Mouse (Mus musculus): ENCODE results near the gene Prkch. TPM values are rescaled to one million over a fixed set of nuclear protein-coding genes. Genes with fewer than 3 reads are reported as not detected.

Prkch gene
- total RNA-seq, 2 experiments from 2014 or later, result 2.4 to 2.5 TPM

- no peak for ATAC-seq (replicated peaks; ENCODE audit: low FRiP score, poor library complexity, severe bottlenecking)
Measured at GRCm38 (mm10) chr12:73704382-73704781, 119.8 kb downstream of the Prkch start.

GRCm38 (mm10) chr12:73705097-73705690 is 120.6 kb downstream of the Prkch start:
- no peak for ATAC-seq (replicated peaks; ENCODE audit: low FRiP score, poor library complexity, severe bottlenecking)

- ATAC-seq (replicated peaks; ENCODE audit: low FRiP score, poor library complexity, severe bottlenecking), result no peak
Measured at GRCm38 (mm10) chr12:73708498-73708897, 123.9 kb downstream of the Prkch start.

- no peak for ATAC-seq (replicated peaks; ENCODE audit: low FRiP score, poor library complexity, severe bottlenecking)
Measured at GRCm38 (mm10) chr12:73708920-73709319, 124.3 kb downstream of the Prkch start.

- ATAC-seq (replicated peaks; ENCODE audit: low FRiP score, poor library complexity, severe bottlenecking), result no peak
Measured at GRCm38 (mm10) chr12:73710846-73711245, 126.2 kb downstream of the Prkch start.

GRCm38 (mm10) chr12:73712122-73712521 is 127.5 kb downstream of the Prkch start:
- ATAC-seq (replicated peaks; ENCODE audit: low FRiP score, poor library complexity, severe bottlenecking), result no peak

GRCm38 (mm10) chr12:73714589-73714988 is 130.0 kb downstream of the Prkch start:
- no peak for ATAC-seq (replicated peaks; ENCODE audit: low FRiP score, poor library complexity, severe bottlenecking)

GRCm38 (mm10) chr12:73715331-73715730 is 130.7 kb downstream of the Prkch start:
- ATAC-seq (replicated peaks; ENCODE audit: low FRiP score, poor library complexity, severe bottlenecking), result no peak

GRCm38 (mm10) chr12:73715954-73716731 is 131.5 kb downstream of the Prkch start:
- ATAC-seq (replicated peaks; ENCODE audit: low FRiP score, poor library complexity, severe bottlenecking), result no peak

GRCm38 (mm10) chr12:73718036-73718435 is 133.4 kb downstream of the Prkch start:
- no peak for ATAC-seq (replicated peaks; ENCODE audit: low FRiP score, poor library complexity, severe bottlenecking)

GRCm38 (mm10) chr12:73719816-73720215 is 135.2 kb downstream of the Prkch start:
- no peak for ATAC-seq (replicated peaks; ENCODE audit: low FRiP score, poor library complexity, severe bottlenecking)

- ATAC-seq (replicated peaks; ENCODE audit: low FRiP score, poor library complexity, severe bottlenecking), result no peak
Measured at GRCm38 (mm10) chr12:73720466-73720865, 135.9 kb downstream of the Prkch start.

- no peak for ATAC-seq (replicated peaks; ENCODE audit: low FRiP score, poor library complexity, severe bottlenecking)
Measured at GRCm38 (mm10) chr12:73722060-73722459, 137.5 kb downstream of the Prkch start.

GRCm38 (mm10) chr12:73723067-73723466 is 138.5 kb downstream of the Prkch start:
- no peak for ATAC-seq (replicated peaks; ENCODE audit: low FRiP score, poor library complexity, severe bottlenecking)

GRCm38 (mm10) chr12:73723887-73724286 is 139.3 kb downstream of the Prkch start:
- no peak for ATAC-seq (replicated peaks; ENCODE audit: low FRiP score, poor library complexity, severe bottlenecking)

GRCm38 (mm10) chr12:73725825-73726604 is 141.4 kb downstream of the Prkch start:
- ATAC-seq (replicated peaks; ENCODE audit: low FRiP score, poor library complexity, severe bottlenecking), result no peak

GRCm38 (mm10) chr12:73727046-73727445 is 142.4 kb downstream of the Prkch start:
- no peak for ATAC-seq (replicated peaks; ENCODE audit: low FRiP score, poor library complexity, severe bottlenecking)

GRCm38 (mm10) chr12:73730603-73731002 is 146.0 kb downstream of the Prkch start:
- ATAC-seq (replicated peaks; ENCODE audit: low FRiP score, poor library complexity, severe bottlenecking), result no peak

- no peak for ATAC-seq (replicated peaks; ENCODE audit: low FRiP score, poor library complexity, severe bottlenecking)
Measured at GRCm38 (mm10) chr12:73731093-73731492, 146.5 kb downstream of the Prkch start.

GRCm38 (mm10) chr12:73731848-73732540 is 147.4 kb downstream of the Prkch start:
- no peak for ATAC-seq (replicated peaks; ENCODE audit: low FRiP score, poor library complexity, severe bottlenecking)
